9 mouse cellular contexts compared by ENCODE assay signal in genomic region chr6:148214765-148215164, GRCm38 (mm10). TPM values are rescaled to one million over a fixed set of nuclear protein-coding genes. Genes with fewer than 3 reads are reported as not detected.
DNase-seq lines count a peak whose midpoint lies in the region; ATAC-seq and TF ChIP-seq lines count a peak whose summit lies in the region.
"Had no signal": no experiment of that assay in that cellular context is flagged by ENCODE, and none has a peak within 500 bp of the region (broad histone marks: within the 10 kb centered on the region; RNA-seq: fewer than 3 reads in every experiment).

No protein-coding gene starts in this region.

- no peaks in the 10 kb centered on the region for H3K27me3 ChIP-seq in embryonic facial prominence, embryonic 11.5 days (ENCODE audit: control insufficient read depth, insufficient read depth, low read length)
- no peaks in the 10 kb centered on the region for H3K27me3 ChIP-seq in kidney, postnatal 0 days (ENCODE audit: insufficient read depth, low read length)
- H3K27me3 ChIP-seq: liver, embryonic 15.5 days had no signal

- no peak overlapping the region for H3K4me3 ChIP-seq in embryonic facial prominence, embryonic 11.5 days (ENCODE audit: low read depth, low read length)
- H3K4me3 ChIP-seq in kidney, postnatal 0 days (replicated peaks; ENCODE audit: low read depth, low read length), result no peak overlapping the region
- H3K4me3 ChIP-seq in lung, adult 2 months (replicated peaks; ENCODE audit: extremely low read depth, low read depth, low read length), result no peak overlapping the region
- H3K4me3 ChIP-seq: liver, embryonic 15.5 days had no signal

- H3K27ac ChIP-seq in embryonic facial prominence, embryonic 11.5 days (replicated peaks; ENCODE audit: low read depth, low read length), result no peak overlapping the region
- H3K27ac ChIP-seq in kidney, postnatal 0 days, result no peak overlapping the region
- H3K27ac ChIP-seq: liver, embryonic 15.5 days had no signal

- H3K4me2 ChIP-seq in embryonic facial prominence, embryonic 11.5 days (ENCODE audit: low read depth, low read length), result no peak overlapping the region
- no peak overlapping the region for H3K4me2 ChIP-seq in kidney, postnatal 0 days (ENCODE audit: low read length)
- H3K4me2 ChIP-seq: liver, embryonic 15.5 days had no signal

- 11% methylated on average over 5 of the region's 5 CpGs for WGBS in embryonic facial prominence, embryonic 11.5 days
- WGBS in kidney, postnatal 0 days, result 3% methylated on average over 5 of the region's 5 CpGs
- WGBS in lung, adult 2 months, result 3% methylated on average over 5 of the region's 5 CpGs

- peak; percentile 16 for DNase-seq in cerebellum, adult 11 months
- peak; percentile 56 for DNase-seq in 3134 (ENCODE audit: extremely low read depth, insufficient read length, low spot score)
- peak; percentile 25 for DNase-seq in adrenal gland, adult 8-10 months
- DNase-seq in embryonic facial prominence, embryonic 11.5 days (ENCODE audit: low spot score), result peak; percentile 74
- DNase-seq in kidney, postnatal 0 days (ENCODE audit: low spot score), result peak; percentile 85
- peak; percentile 17 for DNase-seq in lung, adult 2 months
- peak; percentile 23 for DNase-seq in right cerebral cortex, postnatal 25 days

- H3K4me1 ChIP-seq in embryonic facial prominence, embryonic 11.5 days (ENCODE audit: control insufficient read depth, insufficient read depth, low read length), result no peaks in the 10 kb centered on the region
- H3K4me1 ChIP-seq in kidney, postnatal 0 days (replicated peaks; ENCODE audit: insufficient read depth, low read length), result no peaks in the 10 kb centered on the region; the same call in 1 of the 2 replicates
- H3K4me1 ChIP-seq in lung, adult 2 months (ENCODE audit: control insufficient read depth, insufficient read depth, low read length), result peaks cover 4% of the 10 kb centered on the region

- H3K9me3 ChIP-seq in embryonic facial prominence, embryonic 11.5 days (replicated peaks; ENCODE audit: control insufficient read depth, low read length), result no peaks in the 10 kb centered on the region
- no peaks in the 10 kb centered on the region for H3K9me3 ChIP-seq in kidney, postnatal 0 days (replicated peaks; ENCODE audit: low read length)
- H3K9me3 ChIP-seq: liver, embryonic 15.5 days had no signal

- peak; percentile 77 for TF ChIP-seq CTCF in kidney, postnatal 0 days (IDR thresholded peaks at IDR 0.05; ENCODE audit: low read depth)
- peak; percentile 23; the same call in 1 of the 2 replicates for TF ChIP-seq CTCF in lung, adult 2 months (IDR thresholded peaks at IDR 0.05; ENCODE audit: insufficient read depth, low read length)

- no peak for TF ChIP-seq POLR2A in lung, adult 2 months (IDR thresholded peaks at IDR 0.05; ENCODE audit: borderline replicate concordance, extremely low read depth, low read depth, low read length)

- H3K36me3 ChIP-seq in embryonic facial prominence, embryonic 11.5 days (replicated peaks; ENCODE audit: control insufficient read depth, insufficient read depth, low read depth, low read length), result no peaks in the 10 kb centered on the region
- H3K36me3 ChIP-seq in kidney, postnatal 0 days (ENCODE audit: insufficient read depth, low read length), result no peaks in the 10 kb centered on the region

- no peak for ATAC-seq in cerebellum, adult (ENCODE audit: insufficient number of reproducible peaks, low FRiP score, low TSS enrichment)
- no peak for ATAC-seq in embryonic facial prominence, embryonic 11.5 days (replicated peaks; ENCODE audit: insufficient number of reproducible peaks, low FRiP score, low TSS enrichment, low read depth)
- no peak for ATAC-seq in kidney, postnatal 0 days (replicated peaks; ENCODE audit: low FRiP score, low read depth)

- H3K9ac ChIP-seq in embryonic facial prominence, embryonic 11.5 days (replicated peaks; ENCODE audit: low read length), result no peak overlapping the region
- H3K9ac ChIP-seq in kidney, postnatal 0 days (ENCODE audit: low read depth, low read length), result no peak overlapping the region; the same call in 1 of the 2 replicates
- H3K9ac ChIP-seq: liver, embryonic 15.5 days had no signal

RNA-seq across cellular contexts. Expression of gene Ergic2, which starts 2.6 kb away (rescaled TPM):
- total RNA-seq in adrenal gland, adult 8-10 months (2022), result 10 to 100 TPM; 64.8 to 79.5 (median 78.5) TPM
- 215 and 240 TPM in 2 replicates for polyA plus RNA-seq in embryonic facial prominence, embryonic 11.5 days (2014; fragmentation: Nextera tagmentation; extraction: Ambion mirVana)
- polyA plus RNA-seq in kidney, postnatal 0 days (2015; fragmentation: Nextera tagmentation; extraction: Ambion mirVana), result 252 and 258 TPM in 2 replicates
- polyA plus RNA-seq in lung, adult 2 months (2012; rRNA removed), result 12.2 and 25.0 TPM in 2 replicates

Comparison
In these comparisons a context has a peak if more than half of its experiments do, and no peak if none do; other contexts are left out.
1. DNase-seq: peak in every context shown above with its lines; median percentile 85 in kidney, postnatal 0 days; 74 in embryonic facial prominence, embryonic 11.5 days; 56 in 3134; 25 in adrenal gland, adult 8-10 months; 23 in right cerebral cortex, postnatal 25 days; 17 in lung, adult 2 months; 16 in cerebellum, adult 11 months.